Mouse (Mus musculus) left cerebral cortex, adult 18-20 months (tissue): ENCODE results near the gene Ppa2. TPM values are rescaled to one million over a fixed set of nuclear protein-coding genes. Genes with fewer than 3 reads are reported as not detected.
A peak's percentile ranks its signal among the peaks of the same experiment; 100 is the strongest.

Source experiments
- DNase-seq, 2 experiments: peaks; one replicate each; pipeline ENCODE4 v3.0.0; 2021 to 2022; ENCODE audit warnings: low spot score in 2 of 2, mixed read lengths in 1 of 2
- long read RNA-seq, 2 experiments: library from polyadenylated mRNA; stranded (forward); transcript quantifications; one replicate each; pipeline ENCODE4 v2.0.0; 2021
- total RNA-seq, 2 experiments: library from RNA; stranded (reverse); gene quantifications; 2 replicates each; pipeline ENCODE4 v1.2.3; 2021

The Ppa2 gene
- 10 to 100 TPM; 50.7 to 51.8 TPM for total RNA-seq
- long read RNA-seq, experiment 1, transcript Ppa2-201 (12 exons, 1,226 nt), result major isoform, 48 of 55 reads
- long read RNA-seq, experiment 1, partial matches to known transcripts, result 1 of 55 reads
- long read RNA-seq, experiment 1, other reads (novel, unspliced or antisense), result 6 of 55 reads
- long read RNA-seq, experiment 2, transcript Ppa2-201 (12 exons, 1,226 nt), result major isoform, 52 of 63 reads
- long read RNA-seq, experiment 2, partial matches to known transcripts, result 1 of 63 reads
- long read RNA-seq, experiment 2, other reads (novel, unspliced or antisense), result 6 of 63 reads

- DNase-seq, result peak; percentile 68 to 78
These were observed at the start of gene Ppa2 for GRCm38 (mm10) chr3:133309954-133310808. TSS of gene Ppa2 (plus strand) at chr3:133310110.

GRCm38 (mm10) chr3:133271887-133272286, 38.0 kb upstream of the Ppa2 start:
- DNase-seq, result peak; percentile 85 to 94

GRCm38 (mm10) chr3:133284587-133284986, 25.3 kb upstream of the Ppa2 start:
- DNase-seq, result no peak

GRCm38 (mm10) chr3:133288795-133289194, 21.1 kb upstream of the Ppa2 start:
- DNase-seq, result no peak

- DNase-seq, result no peak
These were observed 5.6 kb upstream of the Ppa2 start for GRCm38 (mm10) chr3:133304328-133304727.

- no peak for DNase-seq
These were observed 1.5 kb upstream of the Ppa2 start for GRCm38 (mm10) chr3:133308361-133308760.

GRCm38 (mm10) chr3:133309359-133309758, 551 bp upstream of the Ppa2 start:
- DNase-seq, result no peak

- DNase-seq, result no peak
These were observed 884 bp downstream of the Ppa2 start for GRCm38 (mm10) chr3:133310809-133311179.

GRCm38 (mm10) chr3:133312331-133312730, 2.4 kb downstream of the Ppa2 start:
- DNase-seq, result no peak

- no peak for DNase-seq
These were observed 2.9 kb downstream of the Ppa2 start for GRCm38 (mm10) chr3:133312850-133313249.

- no peak for DNase-seq
These were observed 3.7 kb downstream of the Ppa2 start for GRCm38 (mm10) chr3:133313491-133314199.

- peak; percentile 78 to 83 for DNase-seq
These were observed 4.6 kb downstream of the Ppa2 start for GRCm38 (mm10) chr3:133314475-133314874.

GRCm38 (mm10) chr3:133315011-133315410, 5.1 kb downstream of the Ppa2 start:
- DNase-seq, result no peak

- no peak for DNase-seq
These were observed 5.7 kb downstream of the Ppa2 start for GRCm38 (mm10) chr3:133315647-133316046.

GRCm38 (mm10) chr3:133317845-133318244, 7.9 kb downstream of the Ppa2 start:
- DNase-seq, result no peak

- no peak for DNase-seq
These were observed 8.7 kb downstream of the Ppa2 start for GRCm38 (mm10) chr3:133318596-133318995.

- no peak for DNase-seq
These were observed 9.9 kb downstream of the Ppa2 start for GRCm38 (mm10) chr3:133319795-133320194.

- no peak for DNase-seq
These were observed 10.4 kb downstream of the Ppa2 start for GRCm38 (mm10) chr3:133320313-133320712.

GRCm38 (mm10) chr3:133321928-133322327, 12.0 kb downstream of the Ppa2 start:
- DNase-seq, result no peak

GRCm38 (mm10) chr3:133322552-133322951, 12.6 kb downstream of the Ppa2 start:
- DNase-seq, result no peak

GRCm38 (mm10) chr3:133325135-133325534, 15.2 kb downstream of the Ppa2 start:
- no peak for DNase-seq

- DNase-seq, result no peak
These were observed 18.6 kb downstream of the Ppa2 start for GRCm38 (mm10) chr3:133328551-133328950.
